Mouse (Mus musculus): Measurements from ENCODE around the gene C5ar1.
"Not testable (repeated sequence)": the region's sequence is repeated elsewhere in the genome, so short reads cannot be mapped to it uniquely, and the experiment has no call there.

C5ar1 gene

DNA sequence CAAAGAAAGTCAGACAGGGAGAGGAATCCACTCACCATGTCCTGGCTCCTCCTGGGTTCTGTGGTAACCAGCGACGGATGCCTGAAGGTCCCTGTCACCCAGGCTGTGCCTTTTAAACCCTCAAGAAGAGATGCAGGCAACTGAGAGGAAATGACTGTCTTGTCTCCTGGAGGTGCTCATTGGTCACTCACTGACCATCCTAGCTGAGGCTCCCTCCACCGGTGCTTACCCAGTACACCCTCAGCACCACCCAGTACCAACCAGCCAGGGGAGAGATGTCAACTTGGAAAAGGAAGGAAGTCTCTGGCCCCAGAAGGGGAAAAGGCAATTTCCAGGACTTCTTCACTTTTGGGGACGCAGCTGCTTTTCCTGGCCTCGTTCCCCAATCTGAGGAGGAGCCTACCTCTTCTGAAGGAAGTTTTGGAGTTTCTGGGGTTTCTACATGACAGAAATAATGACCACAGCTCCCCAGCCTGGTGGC lies at the start of gene C5ar1:
TSS of gene C5ar1 (minus strand) at position 431 of the 481 bp plus-strand sequence.
- Histone ChIP-seq H3K36me3 (ENCODE audit: insufficient read depth, low read length) (no peaks in the 10 kb centered on the region), H3K4me3 (replicated peaks; ENCODE audit: low read length) (no peak within 1 kb of the TSS), H3K27me3 (ENCODE audit: insufficient read depth, low read length) (peaks cover 6% of the 10 kb centered on the region; the same call in 1 of the 2 replicates), H3K4me1 (replicated peaks; ENCODE audit: low read depth, low read length) (no peaks in the 10 kb centered on the region), H3K9me3 (ENCODE audit: low read length) (peaks cover 5% of the 10 kb centered on the region)
- TF ChIP-seq POU5F1 (IDR thresholded peaks at IDR 0.05; ENCODE audit: borderline replicate concordance, low read length), result no peak
- no peak for TF ChIP-seq NANOG (IDR thresholded peaks at IDR 0.05; ENCODE audit: borderline replicate concordance, low read length)
- no peak for TF ChIP-seq CTCF (conservative IDR thresholded peaks at IDR 0.05; ENCODE audit: low read length)

DNA sequence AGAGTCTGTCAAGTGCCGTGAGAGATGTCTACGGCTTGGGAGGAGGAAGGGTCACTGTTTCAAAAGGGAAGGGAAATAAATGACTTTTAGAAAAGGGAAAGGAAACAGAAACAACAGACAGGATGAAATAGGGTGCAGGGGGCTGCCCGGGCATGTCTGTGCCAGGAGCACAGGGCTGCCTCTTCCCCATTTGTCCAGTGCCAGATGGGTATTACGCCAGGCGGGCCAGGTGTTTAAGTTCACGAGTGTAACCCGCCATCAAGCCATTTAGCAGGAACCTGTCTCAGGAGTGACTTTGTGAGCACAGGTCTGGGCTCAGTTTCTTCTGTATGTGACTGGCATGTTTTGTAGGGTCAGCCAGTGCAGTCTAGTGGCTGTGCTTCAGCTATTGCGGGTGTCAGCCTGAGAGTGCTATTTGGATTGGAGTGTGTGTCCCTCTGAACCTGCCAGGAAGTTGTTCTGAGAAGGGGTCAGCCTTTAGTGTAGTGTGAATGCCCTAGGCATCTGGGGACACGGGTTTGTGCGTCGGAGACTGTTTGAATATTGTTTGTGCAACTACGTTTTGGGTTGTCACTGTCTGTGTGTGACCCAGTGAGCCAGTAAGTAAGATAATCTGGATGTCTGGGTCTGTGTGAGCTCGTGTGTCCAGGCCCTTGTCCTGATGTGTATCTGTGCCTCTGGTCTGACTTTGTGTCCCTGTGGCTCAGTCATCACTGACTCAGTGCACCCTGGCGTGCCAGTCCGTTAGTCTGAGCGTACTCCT lies 49.4 kb upstream of the C5ar1 start:
- Histone ChIP-seq H3K4me3 (replicated peaks; ENCODE audit: low read length) (peak overlapping the region; percentile 100), H3K4me1 (replicated peaks; ENCODE audit: low read depth, low read length) (peaks cover 46% of the 10 kb centered on the region), H3K9me3 (ENCODE audit: low read length) (no peaks in the 10 kb centered on the region), H3K36me3 (ENCODE audit: insufficient read depth, low read length) (peaks cover 2% of the 10 kb centered on the region; the same call in 1 of the 2 replicates), H3K27me3 (ENCODE audit: insufficient read depth, low read length) (peaks cover 15% of the 10 kb centered on the region)
- no peak for TF ChIP-seq NANOG (IDR thresholded peaks at IDR 0.05; ENCODE audit: borderline replicate concordance, low read length)
- no peak for TF ChIP-seq POU5F1 (IDR thresholded peaks at IDR 0.05; ENCODE audit: borderline replicate concordance, low read length)
- TF ChIP-seq CTCF (conservative IDR thresholded peaks at IDR 0.05; ENCODE audit: low read length), result no peak

DNA sequence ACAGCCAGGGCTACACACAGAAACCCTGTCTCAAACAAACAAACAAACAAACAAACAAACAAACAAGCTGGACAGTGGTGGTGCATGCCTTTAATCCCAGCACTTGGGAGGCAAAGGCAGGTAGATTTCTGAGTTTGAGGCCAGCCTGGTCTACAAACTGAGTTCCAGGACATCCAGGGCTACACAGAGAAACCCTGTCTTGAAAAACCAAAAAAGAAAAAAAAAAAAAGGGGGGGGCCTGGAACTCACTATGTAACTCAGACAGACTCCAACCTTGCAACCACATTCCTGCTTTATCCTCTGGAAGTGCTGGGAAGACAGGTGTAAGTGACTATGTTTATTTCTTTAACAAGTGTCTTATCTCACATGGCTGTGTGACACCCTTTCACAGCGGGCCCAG lies 48.8 kb upstream of the C5ar1 start, which contains the start of gene Bbc3:
TSS of gene Bbc3 (plus strand) at position 301 of the 400 bp plus-strand sequence.
- H3K4me1 ChIP-seq (replicated peaks; ENCODE audit: low read depth, low read length), result peaks cover 43% of the 10 kb centered on the region

DNA sequence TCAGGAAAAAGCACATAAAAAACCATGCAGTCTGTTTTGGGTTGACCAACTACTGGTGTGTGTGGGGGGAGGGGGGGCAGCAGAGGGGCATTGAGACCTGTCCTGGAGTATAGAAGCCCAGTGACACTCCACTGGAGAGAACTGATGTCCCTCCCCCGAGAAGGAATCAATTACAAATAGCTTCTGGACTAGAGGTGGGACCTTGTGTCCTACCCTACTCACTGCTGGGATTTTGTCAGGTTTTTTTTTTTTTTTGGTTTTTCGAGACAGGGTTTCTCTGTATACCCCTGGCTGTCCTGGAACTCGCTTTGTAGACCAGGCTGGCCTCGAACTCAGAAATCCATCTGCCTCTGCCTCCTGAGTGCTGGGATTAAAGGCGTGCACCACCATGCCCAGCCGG lies 47.8 kb upstream of the C5ar1 start:
- not testable (repeated sequence) for H3K9me3 ChIP-seq (ENCODE audit: low read length); H3K4me3 ChIP-seq (replicated peaks; ENCODE audit: low read length); H3K36me3 ChIP-seq (ENCODE audit: insufficient read depth, low read length)
- Histone ChIP-seq H3K27me3 (ENCODE audit: insufficient read depth, low read length) (peaks cover 15% of the 10 kb centered on the region), H3K4me1 (replicated peaks; ENCODE audit: low read depth, low read length) (peaks cover 34% of the 10 kb centered on the region)

More for the DNA sequence above, 48.8 kb upstream of the C5ar1 start, which contains the start of gene Bbc3:
- Histone ChIP-seq H3K27me3 (ENCODE audit: insufficient read depth, low read length) (peaks cover 15% of the 10 kb centered on the region), H3K4me3 (replicated peaks; ENCODE audit: low read length) (peak within 1 kb of the TSS; percentile 100)
- not testable (repeated sequence) for H3K36me3 ChIP-seq (ENCODE audit: insufficient read depth, low read length); H3K9me3 ChIP-seq (ENCODE audit: low read length)

DNA sequence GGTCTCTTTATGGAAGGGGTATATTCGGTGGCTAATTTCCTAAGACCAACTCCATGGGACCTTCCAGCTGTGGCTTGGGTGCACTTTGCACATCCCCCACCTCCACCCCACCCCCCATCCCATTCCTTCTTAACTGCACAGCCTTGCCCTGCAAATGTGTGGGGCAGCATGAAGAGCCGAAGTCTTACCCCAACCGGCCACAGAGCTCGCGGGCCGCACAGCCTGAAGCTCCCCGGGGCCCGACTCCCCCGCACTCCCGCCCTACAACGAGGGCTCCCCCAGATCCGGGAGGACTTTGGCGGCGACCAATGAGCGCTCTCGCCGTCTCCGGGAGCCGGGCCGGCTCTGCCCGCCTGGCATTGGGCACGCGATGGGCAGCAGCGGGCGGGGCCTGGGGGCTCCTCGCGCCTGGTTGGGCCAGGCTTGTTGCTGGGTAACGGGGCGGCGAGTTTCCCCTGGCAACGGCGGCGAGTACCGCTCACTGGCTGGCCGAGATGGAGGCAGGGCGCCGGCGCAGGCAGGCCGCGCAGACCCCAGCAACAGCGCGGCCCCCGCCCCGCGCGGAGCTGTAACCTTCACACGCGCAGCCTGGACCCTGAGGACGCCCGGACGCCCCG lies 40.2 kb upstream of the C5ar1 start:
- TF ChIP-seq NANOG (IDR thresholded peaks at IDR 0.05; ENCODE audit: borderline replicate concordance, low read length) (no peak), CTCF (conservative IDR thresholded peaks at IDR 0.05; ENCODE audit: low read length) (no peak), POU5F1 (IDR thresholded peaks at IDR 0.05; ENCODE audit: borderline replicate concordance, low read length) (no peak)
- H3K4me3 ChIP-seq (replicated peaks; ENCODE audit: low read length), result peak overlapping the region; percentile 76
- H3K9me3 ChIP-seq (ENCODE audit: low read length), result no peaks in the 10 kb centered on the region
- H3K4me1 ChIP-seq (replicated peaks; ENCODE audit: low read depth, low read length), result peaks cover 46% of the 10 kb centered on the region
- no peaks in the 10 kb centered on the region for H3K36me3 ChIP-seq (ENCODE audit: insufficient read depth, low read length)
- peaks cover 7% of the 10 kb centered on the region for H3K27me3 ChIP-seq (ENCODE audit: insufficient read depth, low read length)

DNA sequence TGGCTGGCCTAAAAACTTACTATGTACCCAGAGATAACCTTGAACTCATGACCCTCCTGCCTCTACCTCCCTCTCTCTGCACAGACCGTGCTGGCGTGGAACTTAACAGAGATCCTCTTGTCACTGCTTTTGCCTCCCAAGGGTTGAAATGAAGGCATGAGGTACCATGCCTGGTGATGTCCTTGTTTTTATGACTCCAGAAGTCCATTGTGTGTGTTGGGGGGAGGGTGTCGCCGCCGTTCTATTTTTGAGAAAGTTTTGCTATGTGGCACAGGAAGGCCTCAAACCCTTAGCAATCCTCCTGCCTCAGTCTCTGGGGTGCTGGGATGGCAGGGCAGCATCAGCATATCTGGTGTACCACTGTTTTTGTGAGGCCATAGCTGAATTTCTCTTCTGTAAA lies 39.6 kb upstream of the C5ar1 start:
- H3K4me3 ChIP-seq (replicated peaks; ENCODE audit: low read length), result 0 out of 2 replicates have a peak overlapping the region, but pooled peaks have one; percentile 76

DNA sequence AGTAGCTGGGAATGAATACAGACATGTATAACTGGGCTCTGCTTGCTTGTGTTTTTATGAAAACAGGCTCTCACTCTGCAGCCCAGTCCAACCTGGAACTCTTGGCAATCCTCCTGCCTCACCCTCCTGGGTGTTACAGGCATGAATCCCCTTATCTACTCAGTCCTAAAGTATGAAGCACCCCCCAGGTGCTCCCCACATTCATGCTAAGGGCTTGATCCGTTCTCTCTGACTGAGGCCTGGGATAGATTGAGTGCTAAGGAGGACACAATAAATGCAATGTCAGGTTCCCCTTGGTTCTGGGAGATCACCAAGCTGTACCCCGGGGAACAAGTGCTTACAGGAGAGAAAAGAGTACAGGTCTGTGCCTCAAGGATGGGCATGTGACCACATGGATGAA lies 38.3 kb upstream of the C5ar1 start:
- peak overlapping the region; percentile 43; the same call in 1 of the 2 replicates for H3K4me3 ChIP-seq (replicated peaks; ENCODE audit: low read length)
- no peaks in the 10 kb centered on the region for H3K36me3 ChIP-seq (ENCODE audit: insufficient read depth, low read length)
- peaks cover 46% of the 10 kb centered on the region for H3K4me1 ChIP-seq (replicated peaks; ENCODE audit: low read depth, low read length)
- TF ChIP-seq POU5F1 (IDR thresholded peaks at IDR 0.05; ENCODE audit: borderline replicate concordance, low read length) (no peak), CTCF (conservative IDR thresholded peaks at IDR 0.05; ENCODE audit: low read length) (no peak), NANOG (IDR thresholded peaks at IDR 0.05; ENCODE audit: borderline replicate concordance, low read length) (no peak)
- no peaks in the 10 kb centered on the region for H3K9me3 ChIP-seq (ENCODE audit: low read length)
- peaks cover 7% of the 10 kb centered on the region for H3K27me3 ChIP-seq (ENCODE audit: insufficient read depth, low read length)

More for the DNA sequence above, 39.6 kb upstream of the C5ar1 start:
- H3K36me3 ChIP-seq (ENCODE audit: insufficient read depth, low read length), result no peaks in the 10 kb centered on the region
- TF ChIP-seq POU5F1 (IDR thresholded peaks at IDR 0.05; ENCODE audit: borderline replicate concordance, low read length), result no peak
- TF ChIP-seq NANOG (IDR thresholded peaks at IDR 0.05; ENCODE audit: borderline replicate concordance, low read length), result no peak
- TF ChIP-seq CTCF (conservative IDR thresholded peaks at IDR 0.05; ENCODE audit: low read length), result no peak
- H3K9me3 ChIP-seq (ENCODE audit: low read length), result no peaks in the 10 kb centered on the region
- H3K4me1 ChIP-seq (replicated peaks; ENCODE audit: low read depth, low read length), result peaks cover 46% of the 10 kb centered on the region
- H3K27me3 ChIP-seq (ENCODE audit: insufficient read depth, low read length), result peaks cover 7% of the 10 kb centered on the region

DNA sequence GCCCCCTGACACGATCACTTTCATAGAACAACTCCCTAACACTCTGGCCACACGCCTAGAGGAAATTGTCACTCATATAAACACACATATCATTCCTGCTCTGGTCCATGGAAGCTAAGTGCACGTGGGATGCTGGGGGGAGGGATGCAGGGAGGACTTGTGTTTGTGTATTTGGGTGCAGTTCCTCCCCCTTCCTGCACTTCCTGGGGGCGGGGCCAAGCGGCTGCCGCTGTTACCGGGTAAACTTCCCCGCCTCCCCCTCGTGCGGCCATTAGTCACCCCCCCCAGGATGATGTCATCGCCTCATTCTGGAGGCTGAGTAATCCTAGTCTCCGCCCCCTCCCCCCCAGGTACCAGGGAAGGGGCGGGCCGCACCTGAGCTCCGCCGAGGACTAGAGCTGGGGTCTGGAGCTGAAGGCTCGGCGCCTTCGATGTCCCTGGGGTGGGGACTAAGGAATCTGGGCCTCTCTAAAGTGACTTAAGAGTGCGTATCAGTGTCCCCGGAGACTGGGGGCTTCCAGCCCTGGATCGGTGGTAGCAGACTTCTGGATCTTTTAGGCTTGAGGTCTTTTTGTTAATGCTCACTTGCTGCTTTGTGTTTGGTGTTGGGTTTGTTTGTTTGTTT lies 37.5 kb upstream of the C5ar1 start:
- no peaks in the 10 kb centered on the region for H3K9me3 ChIP-seq (ENCODE audit: low read length)
- peaks cover 7% of the 10 kb centered on the region for H3K27me3 ChIP-seq (ENCODE audit: insufficient read depth, low read length)
- H3K4me1 ChIP-seq (replicated peaks; ENCODE audit: low read depth, low read length), result peaks cover 46% of the 10 kb centered on the region
- peak overlapping the region; percentile 43; the same call in 1 of the 2 replicates for H3K4me3 ChIP-seq (replicated peaks; ENCODE audit: low read length)
- no peaks in the 10 kb centered on the region for H3K36me3 ChIP-seq (ENCODE audit: insufficient read depth, low read length)
- TF ChIP-seq POU5F1 (IDR thresholded peaks at IDR 0.05; ENCODE audit: borderline replicate concordance, low read length) (no peak), CTCF (conservative IDR thresholded peaks at IDR 0.05; ENCODE audit: low read length) (0 out of 2 replicates have a peak, but pooled peaks have one; percentile 10), NANOG (IDR thresholded peaks at IDR 0.05; ENCODE audit: borderline replicate concordance, low read length) (no peak)
